Mouse (Mus musculus): ENCODE data around the gene Olfr701.

Olfr701 gene

GRCm38 (mm10) chr7:106813829-106814228 lies at the start of gene Olfr701:
Olfr701 (plus strand) TSS chr7:106814129.
- DNase-seq, result no peak

GRCm38 (mm10) chr7:106788330-106788729 lies 25.6 kb upstream of the Olfr701 start:
- DNase-seq, result no peak

GRCm38 (mm10) chr7:106793098-106793497 lies 20.8 kb upstream of the Olfr701 start, which contains the start of gene Olfr699:
Olfr699 (minus strand) TSS chr7:106793198.
- DNase-seq, result no peak

- no peak for DNase-seq
Measured at GRCm38 (mm10) chr7:106808734-106809133, 5.2 kb upstream of the Olfr701 start, which contains the start of gene Olfr700. Olfr700 (minus strand) TSS chr7:106808834.

GRCm38 (mm10) chr7:106815775-106816174 lies 1.8 kb downstream of the Olfr701 start:
- DNase-seq, result no peak

- DNase-seq, result no peak
Measured at GRCm38 (mm10) chr7:106818414-106818813, 4.5 kb downstream of the Olfr701 start.

- DNase-seq, result no peak
Measured at GRCm38 (mm10) chr7:106833793-106834192, 19.9 kb downstream of the Olfr701 start, which contains the start of gene Olfr702. Olfr702 (minus strand) TSS chr7:106833893.

GRCm38 (mm10) chr7:106843060-106843459 lies 29.1 kb downstream of the Olfr701 start, which contains the start of gene Olfr703:
Olfr703 (plus strand) TSS chr7:106843360.
- DNase-seq, result no peak

- DNase-seq, result no peak
Measured at GRCm38 (mm10) chr7:106862885-106863284, 49.0 kb downstream of the Olfr701 start, which contains the start of gene Olfr704. Olfr704 (plus strand) TSS chr7:106863185.
